Mouse (Mus musculus): ENCODE results near the gene Usp50. TPM values are rescaled to one million over a fixed set of nuclear protein-coding genes. Genes with fewer than 3 reads are reported as not detected.

Gene Usp50
- polyA plus RNA-seq, 1 experiment: 2.5 TPM

DNA sequence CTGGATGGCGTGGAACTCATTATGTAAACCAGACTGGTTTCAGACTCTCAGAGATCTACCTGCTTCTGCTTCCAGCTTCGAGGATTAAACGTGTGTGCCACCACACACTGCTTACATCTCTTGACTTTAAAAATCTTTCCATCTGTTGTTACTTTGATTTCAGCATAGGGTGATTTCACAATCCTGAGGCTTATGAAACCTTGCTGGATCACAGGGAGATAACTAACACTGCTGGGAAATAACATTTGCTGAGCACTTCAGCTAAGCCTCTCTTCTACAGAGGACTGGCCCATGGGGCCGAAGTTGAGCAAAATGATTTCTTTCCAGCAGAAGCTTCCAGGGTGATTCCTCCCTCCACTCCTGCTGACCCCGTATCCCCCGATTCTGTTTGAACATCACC is 88.0 kb downstream of the Usp50 start:
- DNase-seq: no peak
- Histone ChIP-seq H3K4me1 (ENCODE audit: control insufficient read depth, insufficient read depth, low read length) (no peaks in the 10 kb centered on the region), H3K4me3 (replicated peaks; ENCODE audit: insufficient read depth, low read depth, low read length) (no peak overlapping the region), H3K27ac (ENCODE audit: insufficient read depth, low read length) (no peak overlapping the region), H3K27me3 (ENCODE audit: control insufficient read depth, insufficient read depth, low read length) (no peaks in the 10 kb centered on the region)
- TF ChIP-seq POLR2A (IDR thresholded peaks at IDR 0.05; ENCODE audit: borderline replicate concordance, insufficient read depth, low read length) (no peak), CTCF (IDR thresholded peaks at IDR 0.05; ENCODE audit: borderline replicate concordance, insufficient read depth, low read depth, low read length) (no peak)
- 81% methylated on average over 6 of the region's 6 CpGs for WGBS

DNA sequence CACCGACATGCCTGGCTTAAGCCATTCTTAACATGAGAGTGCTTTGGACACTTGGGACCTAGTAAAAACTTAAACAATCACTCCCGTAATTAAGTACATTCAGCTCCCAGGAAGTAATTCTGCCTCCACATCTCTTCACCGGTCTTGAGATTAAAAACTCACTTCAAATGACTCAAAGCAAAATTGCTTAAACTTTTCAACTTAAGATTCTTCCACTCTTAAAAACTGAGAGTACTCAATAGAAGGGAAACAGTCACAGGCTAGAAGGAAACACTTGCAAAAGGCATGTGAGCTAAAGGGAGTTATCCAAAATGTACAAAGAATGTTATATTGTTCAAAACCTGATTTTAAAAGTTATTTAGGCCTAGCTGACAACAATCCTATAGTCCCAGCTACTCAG is 92.0 kb downstream of the Usp50 start:
- Histone ChIP-seq H3K4me1 (ENCODE audit: control insufficient read depth, insufficient read depth, low read length) (no peaks in the 10 kb centered on the region), H3K27ac (ENCODE audit: insufficient read depth, low read length) (no peak overlapping the region), H3K4me3 (replicated peaks; ENCODE audit: insufficient read depth, low read depth, low read length) (no peak overlapping the region), H3K27me3 (ENCODE audit: control insufficient read depth, insufficient read depth, low read length) (no peaks in the 10 kb centered on the region)
- TF ChIP-seq POLR2A (IDR thresholded peaks at IDR 0.05; ENCODE audit: borderline replicate concordance, insufficient read depth, low read length): no peak
- TF ChIP-seq CTCF (IDR thresholded peaks at IDR 0.05; ENCODE audit: borderline replicate concordance, insufficient read depth, low read depth, low read length): no peak
- WGBS: 85% methylated on average over 3 of the region's 3 CpGs
- DNase-seq: no peak

DNA sequence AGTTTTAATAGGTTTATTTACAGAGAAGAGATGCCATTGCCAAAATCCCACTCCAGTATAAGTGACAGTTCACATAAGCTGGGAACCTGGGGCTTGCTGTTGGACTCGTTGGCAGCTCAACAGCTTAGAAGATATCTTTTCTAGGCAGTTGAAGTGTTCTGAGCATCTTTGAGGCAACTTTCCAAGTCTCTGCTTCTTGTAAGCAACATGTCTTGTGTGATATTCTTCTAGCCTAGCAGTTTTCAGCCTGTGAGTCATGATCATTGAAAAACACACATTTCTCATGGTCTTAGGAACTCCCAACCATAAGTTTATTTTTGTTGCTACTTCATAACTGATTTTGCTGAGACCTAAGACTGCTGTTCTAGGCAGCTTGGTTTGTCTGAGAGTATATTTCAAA is 100.3 kb downstream of the Usp50 start:
- Histone ChIP-seq H3K27ac (ENCODE audit: insufficient read depth, low read length) (no peak overlapping the region), H3K4me1 (ENCODE audit: control insufficient read depth, insufficient read depth, low read length) (peaks cover 4% of the 10 kb centered on the region; the same call in 1 of the 2 replicates), H3K4me3 (replicated peaks; ENCODE audit: insufficient read depth, low read depth, low read length) (no peak overlapping the region), H3K27me3 (ENCODE audit: control insufficient read depth, insufficient read depth, low read length) (no peaks in the 10 kb centered on the region)
- no peak for DNase-seq
- 70% methylated on average over 1 of the region's 1 CpGs for WGBS
- TF ChIP-seq CTCF (IDR thresholded peaks at IDR 0.05; ENCODE audit: borderline replicate concordance, insufficient read depth, low read depth, low read length): no peak
- no peak for TF ChIP-seq POLR2A (IDR thresholded peaks at IDR 0.05; ENCODE audit: borderline replicate concordance, insufficient read depth, low read length)

DNA sequence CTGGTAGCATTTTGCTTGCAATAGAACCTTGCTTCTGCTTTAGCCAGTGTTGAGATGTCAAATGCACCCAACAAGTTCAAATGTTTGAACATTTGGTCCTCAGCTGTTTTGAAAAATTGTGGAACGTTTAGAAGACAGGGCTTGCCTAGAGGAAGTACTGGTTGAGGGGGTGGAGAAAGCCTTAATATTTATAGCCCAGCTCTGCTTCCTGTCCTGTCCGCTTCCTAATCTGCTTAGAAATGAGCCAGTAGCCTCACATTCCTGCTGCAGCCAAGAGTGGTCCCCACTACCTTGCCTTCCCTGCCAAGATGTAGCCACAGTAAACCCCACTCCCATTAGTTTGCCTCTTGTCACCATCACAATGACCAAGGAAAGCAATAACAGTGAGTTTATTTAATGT is 100.9 kb downstream of the Usp50 start:
- DNase-seq: no peak
- TF ChIP-seq CTCF (IDR thresholded peaks at IDR 0.05; ENCODE audit: borderline replicate concordance, insufficient read depth, low read depth, low read length) (no peak), POLR2A (IDR thresholded peaks at IDR 0.05; ENCODE audit: borderline replicate concordance, insufficient read depth, low read length) (no peak)
- 79% methylated on average over 2 of the region's 2 CpGs for WGBS
- peaks cover 4% of the 10 kb centered on the region; the same call in 1 of the 2 replicates for H3K4me1 ChIP-seq (ENCODE audit: control insufficient read depth, insufficient read depth, low read length)
- no peaks in the 10 kb centered on the region for H3K27me3 ChIP-seq (ENCODE audit: control insufficient read depth, insufficient read depth, low read length)
- no peak overlapping the region for H3K27ac ChIP-seq (ENCODE audit: insufficient read depth, low read length)
- H3K4me3 ChIP-seq (replicated peaks; ENCODE audit: insufficient read depth, low read depth, low read length): no peak overlapping the region

DNA sequence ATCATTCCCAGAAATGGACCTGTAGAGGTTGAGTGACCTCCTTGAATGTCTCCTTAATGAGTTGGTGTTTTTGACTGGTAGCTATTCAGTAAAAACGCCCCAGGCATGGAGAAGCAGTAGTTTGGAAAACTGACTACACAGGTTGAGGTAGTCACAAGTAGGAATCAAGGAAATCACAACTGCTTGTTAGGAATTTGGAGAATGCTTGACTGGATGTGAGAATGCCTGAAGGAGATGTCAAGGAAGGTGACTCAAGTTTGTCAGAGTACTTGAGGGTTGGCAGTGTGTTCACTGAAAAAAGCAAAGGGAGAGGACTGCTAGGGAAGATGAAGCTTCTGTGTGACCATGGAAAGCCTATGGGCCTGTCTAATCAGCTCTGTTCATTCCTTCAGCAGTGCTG is 105.9 kb downstream of the Usp50 start:
- no peak for TF ChIP-seq CTCF (IDR thresholded peaks at IDR 0.05; ENCODE audit: borderline replicate concordance, insufficient read depth, low read depth, low read length)
- TF ChIP-seq POLR2A (IDR thresholded peaks at IDR 0.05; ENCODE audit: borderline replicate concordance, insufficient read depth, low read length): no peak
- no peak for DNase-seq
- Histone ChIP-seq H3K4me3 (replicated peaks; ENCODE audit: insufficient read depth, low read depth, low read length) (no peak overlapping the region), H3K4me1 (ENCODE audit: control insufficient read depth, insufficient read depth, low read length) (peaks cover 4% of the 10 kb centered on the region; the same call in 1 of the 2 replicates), H3K27me3 (ENCODE audit: control insufficient read depth, insufficient read depth, low read length) (no peaks in the 10 kb centered on the region), H3K27ac (ENCODE audit: insufficient read depth, low read length) (no peak overlapping the region)
- 94% methylated on average over 1 of the region's 1 CpGs for WGBS

DNA sequence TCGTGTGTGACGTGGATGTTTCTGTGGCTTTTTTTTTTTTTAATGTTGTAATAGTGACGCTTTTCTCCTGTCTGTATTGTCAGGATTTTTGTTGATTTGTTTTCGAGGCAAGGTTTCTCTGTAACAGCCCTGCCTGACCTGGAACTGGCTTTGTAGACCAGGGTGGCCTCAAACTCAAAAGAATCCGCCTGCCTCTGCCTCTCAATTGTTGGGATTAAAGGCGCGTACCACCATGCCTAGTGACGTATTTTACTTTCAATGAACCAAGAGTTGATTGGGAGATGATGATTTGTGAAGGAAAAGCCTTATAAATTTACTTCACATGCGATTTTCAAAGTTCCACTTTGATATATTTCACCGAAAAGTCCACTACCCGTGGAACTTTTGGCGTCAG is 107.2 kb downstream of the Usp50 start, which contains the start of gene Gabpb1:
TSS of gene Gabpb1 (minus strand) at position 216 of the 394 bp plus-strand sequence.
- Histone ChIP-seq H3K27ac (ENCODE audit: insufficient read depth, low read length) (peak within 1 kb of the TSS; percentile 96), H3K4me3 (replicated peaks; ENCODE audit: insufficient read depth, low read depth, low read length) (peak within 1 kb of the TSS; percentile 78), H3K27me3 (ENCODE audit: control insufficient read depth, insufficient read depth, low read length) (no peaks in the 10 kb centered on the region), H3K4me1 (ENCODE audit: control insufficient read depth, insufficient read depth, low read length) (peaks cover 3% of the 10 kb centered on the region; the same call in 1 of the 2 replicates)
- WGBS: 24% methylated on average over 12 of the region's 12 CpGs
- no peak for TF ChIP-seq POLR2A (IDR thresholded peaks at IDR 0.05; ENCODE audit: borderline replicate concordance, insufficient read depth, low read length)
- TF ChIP-seq CTCF (IDR thresholded peaks at IDR 0.05; ENCODE audit: borderline replicate concordance, insufficient read depth, low read depth, low read length): no peak
- DNase-seq: no peak

DNA sequence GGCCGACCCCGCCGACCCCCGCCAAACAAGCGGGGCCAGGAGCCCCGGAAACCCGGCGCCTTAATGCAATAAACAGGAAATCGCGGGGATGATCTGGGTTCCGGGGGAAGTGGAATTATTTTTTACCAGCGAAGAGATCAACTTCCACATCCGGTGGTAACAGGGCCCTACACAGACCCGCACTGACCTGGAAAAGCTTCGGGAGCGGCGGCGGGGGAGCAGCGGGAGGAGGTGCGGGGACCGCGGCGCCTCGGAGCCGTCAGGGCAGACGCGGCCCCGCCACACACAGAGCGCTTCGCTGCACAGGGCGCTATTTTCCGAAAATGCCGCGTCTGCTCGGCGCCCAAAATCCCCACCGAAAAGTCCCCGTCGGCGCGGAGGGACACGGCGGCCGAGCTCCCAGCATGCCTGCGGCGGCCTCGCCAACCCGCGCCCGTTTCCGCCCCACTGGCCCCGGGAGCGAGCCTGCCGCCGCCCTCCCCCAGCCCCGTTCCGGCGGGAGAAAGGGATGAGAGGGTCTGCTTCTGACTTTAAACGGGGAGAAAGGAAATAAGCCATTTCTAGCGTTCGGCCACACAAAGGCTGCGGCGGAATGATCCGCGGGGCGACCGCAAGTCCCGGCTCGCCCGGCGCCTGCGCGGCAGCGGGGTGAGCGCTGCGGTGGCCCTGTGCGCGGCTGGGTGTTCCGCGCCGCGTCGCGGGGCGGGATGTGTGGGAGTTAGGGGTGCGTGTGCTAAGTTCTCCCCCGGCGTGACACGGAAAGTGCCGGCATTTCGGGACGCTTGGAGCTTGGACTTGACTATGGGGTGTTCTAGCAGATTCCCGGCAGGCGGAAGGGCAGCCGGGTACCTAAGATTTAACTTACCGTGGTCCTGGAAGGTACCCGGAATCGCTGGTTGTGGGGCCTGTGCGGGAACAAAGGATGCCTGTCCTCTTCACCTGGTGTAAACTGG is 107.8 kb downstream of the Usp50 start:
- H3K4me3 ChIP-seq (replicated peaks; ENCODE audit: insufficient read depth, low read depth, low read length): peak overlapping the region; percentile 78
- H3K27me3 ChIP-seq (ENCODE audit: control insufficient read depth, insufficient read depth, low read length): no peaks in the 10 kb centered on the region
- TF ChIP-seq CTCF (IDR thresholded peaks at IDR 0.05; ENCODE audit: borderline replicate concordance, insufficient read depth, low read depth, low read length) (no peak), POLR2A (IDR thresholded peaks at IDR 0.05; ENCODE audit: borderline replicate concordance, insufficient read depth, low read length) (peak; percentile 86)
- peak overlapping the region; percentile 96 for H3K27ac ChIP-seq (ENCODE audit: insufficient read depth, low read length)
- H3K4me1 ChIP-seq (ENCODE audit: control insufficient read depth, insufficient read depth, low read length): peaks cover 3% of the 10 kb centered on the region; the same call in 1 of the 2 replicates
- DNase-seq: peak; percentile 90 to 96
- under 1% methylated on average over 99 of the region's 99 CpGs for WGBS
